Mouse (Mus musculus) kidney, adult 10 weeks (tissue): ENCODE data around the gene Bspry. TPM values are rescaled to one million over a fixed set of nuclear protein-coding genes. Genes with fewer than 3 reads are reported as not detected.

Experiments
- polyA plus RNA-seq: library from polyadenylated mRNA; stranded (reverse); fragments of 350-450 nt; fragmentation: Illumina TruSeq; extraction: RNeasy Lipid Tissue Mini Kit (QIAGEN cat#74804); gene quantifications from one replicate; pipeline ENCODE4 v1.2.3, GENCODE M21; 2014; ENCODE audit warnings: low read depth, low replicate concordance

Bspry gene
- 3.4 TPM for polyA plus RNA-seq

DNA sequence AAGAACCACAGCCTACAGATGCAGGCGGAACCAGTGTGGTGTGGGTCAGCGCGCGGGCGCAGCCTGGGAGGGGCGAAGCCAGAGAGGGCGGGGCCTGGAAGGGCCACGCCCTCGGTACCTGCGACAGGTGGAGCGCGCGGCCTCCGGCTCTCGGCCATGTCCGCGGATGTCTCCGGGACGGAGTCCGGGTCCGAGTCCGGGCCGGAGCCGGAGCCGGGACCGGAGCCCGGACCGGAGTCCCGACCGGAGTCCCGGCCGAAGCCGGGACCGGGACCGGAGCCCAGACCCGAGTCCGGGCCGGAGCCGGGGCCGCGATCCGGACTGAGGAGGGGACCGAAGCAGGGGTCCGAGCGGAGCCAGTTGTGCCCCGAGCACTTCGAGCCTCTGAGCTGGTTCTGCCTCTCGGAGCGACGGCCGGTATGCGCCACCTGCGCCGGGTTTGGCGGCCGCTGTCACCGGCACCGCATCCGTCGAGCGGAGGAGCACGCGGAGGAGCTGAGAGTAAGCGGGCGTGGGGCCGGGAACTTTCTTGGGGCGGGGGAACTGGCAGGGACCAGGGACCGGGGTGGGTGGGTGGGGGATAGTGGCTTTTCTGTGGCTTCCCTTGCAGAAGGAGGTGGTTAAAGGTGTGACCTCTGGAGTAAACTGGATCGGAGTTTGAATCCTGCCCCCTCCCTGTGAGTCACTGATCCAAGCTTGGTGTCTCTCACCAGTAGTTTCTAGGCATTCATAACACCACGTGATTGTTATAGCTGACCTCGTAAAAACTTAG, at the start of gene Bspry:
TSS of gene Bspry (plus strand) at position 117 of the 772 bp plus-strand sequence.

DNA sequence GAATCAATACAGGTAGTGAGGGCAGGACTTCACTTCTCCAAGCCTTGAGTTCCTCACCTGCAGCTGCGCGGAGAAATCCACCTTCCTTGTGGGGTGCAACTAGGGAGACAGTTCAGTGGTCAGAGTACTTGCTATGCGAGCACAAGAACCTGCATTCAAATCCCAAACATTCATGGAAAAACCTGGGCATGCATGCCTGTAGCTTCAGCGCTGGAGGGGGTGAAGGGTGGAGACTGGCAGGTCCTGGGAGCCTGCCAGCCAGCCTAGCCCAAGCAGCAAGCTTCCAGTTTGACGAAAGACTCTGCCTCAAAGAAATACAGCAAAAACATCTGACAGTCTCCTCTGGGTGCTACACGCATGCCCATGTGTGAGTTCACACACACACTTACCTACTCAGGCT, 44.8 kb upstream of the Bspry start, which contains the start of gene Rnf183:
TSS of gene Rnf183 (minus strand) at position 172 of the 400 bp plus-strand sequence.

DNA sequence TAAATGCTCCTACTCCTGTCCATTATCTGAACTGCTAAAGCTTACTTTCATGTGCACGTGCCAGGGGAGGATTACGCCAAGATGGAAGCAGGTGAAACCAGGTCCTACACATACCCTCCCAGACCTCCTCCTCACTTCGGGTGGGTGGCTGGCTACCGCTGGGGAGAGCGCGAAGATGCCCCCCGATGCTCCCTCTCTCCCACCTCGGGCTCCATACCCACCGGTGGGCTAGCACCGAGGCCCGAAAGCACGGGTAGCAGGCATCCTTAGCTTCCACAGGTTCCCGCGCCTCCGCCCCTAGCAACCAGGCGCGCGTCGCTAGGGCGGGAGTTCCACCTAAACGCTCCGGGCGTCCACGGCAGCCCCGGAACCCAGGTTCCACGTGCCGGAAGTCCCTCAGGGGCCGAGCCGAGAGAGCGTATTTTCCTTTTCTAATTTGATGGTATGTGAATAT, 9.2 kb upstream of the Bspry start, which contains the start of gene Wdr31:
TSS of gene Wdr31 (minus strand) at position 299 of the 454 bp plus-strand sequence.

DNA sequence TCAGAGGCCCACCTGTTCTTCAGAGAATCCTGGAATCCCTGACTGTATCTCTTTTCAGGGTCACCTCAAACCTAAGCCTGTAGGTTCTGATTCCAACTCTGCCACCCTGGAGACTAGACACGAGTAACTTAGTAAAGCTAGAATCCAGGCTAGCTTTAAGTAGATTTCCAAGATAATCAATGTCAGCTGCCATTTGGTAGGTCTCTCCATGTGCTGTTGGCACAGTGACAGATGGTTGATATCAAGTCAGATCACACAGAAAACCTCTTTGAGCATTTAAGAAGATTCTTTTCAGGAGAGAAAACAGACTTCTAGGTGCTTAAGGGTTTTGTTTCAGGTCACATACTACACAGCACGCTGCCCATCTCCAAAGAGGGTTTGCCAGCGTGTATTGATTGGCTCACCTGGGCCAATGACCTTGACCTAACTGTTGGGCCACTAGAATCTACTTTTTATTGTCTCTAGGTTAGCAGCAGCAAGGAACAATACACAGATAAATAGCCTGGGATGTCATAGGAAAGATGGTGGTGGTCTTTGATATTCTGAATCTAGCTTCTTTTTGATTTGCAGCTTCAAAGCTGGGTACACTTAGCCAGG, 23.6 kb downstream of the Bspry start, which contains the start of gene Hdhd3:
TSS of gene Hdhd3 (minus strand) at position 94 of the 597 bp plus-strand sequence.

DNA sequence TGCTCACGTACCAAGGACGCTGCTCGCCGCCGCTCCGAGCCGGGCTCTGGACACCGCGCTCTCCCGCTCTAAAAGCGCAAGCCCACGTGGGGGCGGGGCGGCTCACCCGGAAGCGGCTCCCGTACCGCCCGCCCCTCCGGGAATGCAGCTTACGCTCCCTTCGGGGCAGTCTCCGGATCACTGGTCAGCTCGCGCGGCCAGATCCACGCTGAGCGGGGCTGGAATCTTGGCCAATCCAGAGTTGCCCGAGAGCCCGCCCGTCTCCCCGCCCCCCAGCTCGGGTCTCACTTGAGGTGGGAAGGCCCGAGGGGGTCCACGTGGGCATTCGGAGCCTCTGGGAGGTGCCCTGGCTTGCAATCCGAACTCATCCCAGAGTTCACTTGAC, 40.0 kb downstream of the Bspry start, which contains the start of gene Alad:
TSS of gene Alad (minus strand) at position 70 of the 385 bp plus-strand sequence.

DNA sequence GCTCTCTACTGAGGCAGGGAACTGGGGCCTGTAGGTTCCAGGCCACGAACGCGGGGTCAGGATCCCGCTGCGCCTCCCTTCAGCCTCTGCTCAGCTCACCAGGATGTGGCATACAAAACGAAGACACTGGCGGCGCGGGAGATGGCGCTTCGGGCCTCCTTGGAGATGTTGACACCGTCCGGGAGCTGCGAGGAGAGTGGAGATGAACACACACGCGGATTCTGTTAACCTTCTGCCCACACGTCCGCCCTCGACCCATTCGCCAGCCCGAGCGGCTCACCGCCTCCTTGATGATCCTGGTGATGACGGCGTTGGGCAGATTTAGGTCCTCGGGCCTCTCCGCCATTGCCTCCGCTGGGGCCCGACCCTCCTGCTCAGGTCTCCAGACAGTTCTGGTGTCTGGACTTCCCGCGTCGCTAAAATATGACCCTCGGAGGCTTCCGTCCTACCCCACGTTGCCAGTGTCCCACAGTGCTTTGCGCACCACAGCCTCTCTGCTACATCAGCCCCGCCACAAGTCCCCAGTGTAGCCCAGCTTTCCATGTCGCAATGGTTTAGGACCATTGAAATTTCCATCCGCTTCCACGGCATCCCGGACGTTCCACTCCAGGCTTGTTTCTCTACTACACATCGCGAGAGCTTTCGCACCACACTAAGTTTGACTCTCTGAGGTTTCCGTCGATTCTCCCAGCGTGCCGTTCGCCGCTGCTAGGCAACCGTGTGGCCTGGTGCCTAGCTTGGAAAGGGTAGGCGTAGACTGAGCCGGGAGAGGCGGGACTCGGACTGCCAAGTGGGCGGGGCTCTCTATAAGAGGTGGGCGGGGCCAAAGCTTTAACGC, 45.0 kb downstream of the Bspry start, which contains the start of the genes Pole3 and 4933430I17Rik:
TSS of gene Pole3 (minus strand) at position 418 of the 838 bp plus-strand sequence.
TSS of gene 4933430I17Rik (plus strand) at position 719 of the 838 bp plus-strand sequence.

Other genes with a start within 250 kb of the Bspry start
- gene Zfp37, start 249.0 kb upstream of the Bspry start, polyA plus RNA-seq, result 12.1 TPM
- 17.7 TPM for gene Slc31a2, start 217.5 kb upstream of the Bspry start, polyA plus RNA-seq
- 18.9 TPM for gene Fkbp15, start 119.5 kb upstream of the Bspry start, polyA plus RNA-seq
- 232 TPM for gene Slc31a1, start 119.3 kb upstream of the Bspry start, polyA plus RNA-seq
- 56.6 TPM for gene Cdc26, start 71.4 kb upstream of the Bspry start, polyA plus RNA-seq
- gene Prpf4, start 71.3 kb upstream of the Bspry start, polyA plus RNA-seq, result 10.6 TPM
- 4.2 TPM for gene Rnf183, start 44.8 kb upstream of the Bspry start, polyA plus RNA-seq
- 6.2 TPM for gene Wdr31, start 9.2 kb upstream of the Bspry start, polyA plus RNA-seq
- gene Hdhd3, start 23.4 kb downstream of the Bspry start, polyA plus RNA-seq, result 0.40 TPM
- 0.93 TPM for gene Alad, start 39.9 kb downstream of the Bspry start, polyA plus RNA-seq
- 47.1 TPM for gene Pole3, start 45.0 kb downstream of the Bspry start, polyA plus RNA-seq
- gene 4933430I17Rik, start 45.3 kb downstream of the Bspry start, polyA plus RNA-seq, result not detected
- 2.6 TPM for gene Rgs3, start 79.8 kb downstream of the Bspry start, polyA plus RNA-seq